In genomic region chr5:107868905-107869424, GRCm38 (mm10) we compare ENCODE assay signal across 8 mouse cellular contexts. TPM values are rescaled to one million over a fixed set of nuclear protein-coding genes. Genes with fewer than 3 reads are reported as not detected.
DNase-seq lines count a peak whose midpoint lies in the region; TF ChIP-seq lines count a peak whose summit lies in the region.

No protein-coding gene starts in this region.

- TF ChIP-seq CTCF in cortical plate, adult 2 months (IDR thresholded peaks at IDR 0.05; ENCODE audit: extremely low read depth, insufficient read depth, low read length), result no peak
- peak; percentile 17; the same call in 1 of the 2 replicates for TF ChIP-seq CTCF in left cerebral cortex, adult 2 months (IDR thresholded peaks at IDR 0.05)

- H3K4me1 ChIP-seq in cortical plate, adult 2 months (ENCODE audit: control insufficient read depth, insufficient read depth, low read length), result peaks cover 4% of the 10 kb centered on the region

- H3K27ac ChIP-seq in cortical plate, adult 2 months (ENCODE audit: insufficient read depth, low read length), result peak overlapping the region; percentile 76
- H3K27ac ChIP-seq in left cerebral cortex, adult 2 months, result peak overlapping the region; percentile 78
- H3K27ac ChIP-seq in macrophage, result peak overlapping the region; percentile 64

- peak; percentile 47; the same call in 1 of the 2 replicates for TF ChIP-seq POLR2A in cortical plate, adult 2 months (IDR thresholded peaks at IDR 0.05; ENCODE audit: extremely low read depth, insufficient read depth, low read length)

- no peaks in the 10 kb centered on the region for H3K36me3 ChIP-seq in macrophage (ENCODE audit: inconsistent target)

- peak; percentile 90 for DNase-seq in adipocyte (ENCODE audit: low spot score)
- peak; percentile 80 to 88 for DNase-seq in gastrocnemius, adult 8-10 months (ENCODE audit: low spot score in 2 of 2)
- peak; percentile 73 for DNase-seq in hindlimb bud, embryonic 11.5 days (ENCODE audit: extremely low spot score, low read depth, low spot score)
- DNase-seq in left cerebral cortex, adult 2 months (ENCODE audit: extremely low spot score in 1 of 2, low spot score in 2 of 2), result peak; percentile 80 to 86
- DNase-seq in right cerebral cortex, adult 18-20 months, result peak; percentile 87
- DNase-seq in urinary bladder, adult 2 months (ENCODE audit: low spot score), result peak; percentile 88

- WGBS in macrophage (ENCODE audit: missing documents), result 0% methylated on average over 43 of the region's 58 CpGs

- peaks cover 38% of the 10 kb centered on the region for H3K79me2 ChIP-seq in macrophage (ENCODE audit: inconsistent target)

- peak overlapping the region; percentile 81 for H3K4me3 ChIP-seq in cortical plate, adult 2 months (ENCODE audit: insufficient read depth, low read length)
- peak overlapping the region; percentile 64 for H3K4me3 ChIP-seq in left cerebral cortex, adult 2 months
- H3K4me3 ChIP-seq in macrophage (ENCODE audit: inconsistent target), result peak overlapping the region; percentile 28; the same call in 1 of the 2 replicates

- intact Hi-C loops in left cerebral cortex, adult 2 months (cut with DNase I), result loop anchor here (1.0 to 5.0 kb wide), 2 partner anchors 31 to 67 kb away; partner anchors contain the start of gene Rpl5

RNA-seq across cellular contexts. Expression of gene Evi5, which starts 5.9 kb away (rescaled TPM):
- polyA plus RNA-seq in cortical plate, adult 2 months (2012; rRNA removed), result 56.9 and 64.6 TPM in 2 replicates
- total RNA-seq in gastrocnemius, adult 8-10 months (2022), result 10 to 100 TPM; 16.1 to 19.3 (median 17.6) TPM
- total RNA-seq in left cerebral cortex, adult 2 months (2021), result 10 to 100 TPM; 85.7 to 88.7 TPM
- total RNA-seq in macrophage (2018; cell fraction: chromatin; rRNA removed), result 100 to 1,000 TPM in 16 of 26 experiments, 10 to 100 TPM in 10; 47.5 to 159 (median 113) TPM
- 10 to 100 TPM; 20.1 to 37.4 (median 29.4) TPM for total RNA-seq in macrophage (2018; cell fraction: cytosol; rRNA removed)
- total RNA-seq in macrophage (2018; cell fraction: nucleus; rRNA removed), result 100 to 1,000 TPM in 1 of 26 experiments, 10 to 100 TPM in 25; 29.2 to 107 (median 51.8) TPM
- polyA plus RNA-seq in macrophage (2018), result 16.3 to 20.2 TPM (median 19.8 TPM) in 3 replicates
- 22.4 and 25.8 TPM in 2 replicates for polyA plus RNA-seq in urinary bladder, adult 2 months (2012; rRNA removed)

RNA-seq across cellular contexts. Expression of gene Rpl5, which starts 31.3 kb away (rescaled TPM):
- 82.5 and 92.9 TPM in 2 replicates for polyA plus RNA-seq in cortical plate, adult 2 months (2012; rRNA removed)
- 10 to 100 TPM; 33.4 to 46.0 (median 39.4) TPM for total RNA-seq in gastrocnemius, adult 8-10 months (2022)
- 10 to 100 TPM; 53.8 to 61.6 TPM for total RNA-seq in left cerebral cortex, adult 2 months (2021)
- 100 to 1,000 TPM in 22 of 26 experiments, 10 to 100 TPM in 4; 61.3 to 252 (median 196) TPM for total RNA-seq in macrophage (2018; cell fraction: chromatin; rRNA removed)
- total RNA-seq in macrophage (2018; cell fraction: cytosol; rRNA removed), result 100 to 1,000 TPM in 6 of 26 experiments, 10 to 100 TPM in 20; 40.6 to 144 (median 77.4) TPM
- total RNA-seq in macrophage (2018; cell fraction: nucleus; rRNA removed), result 100 to 1,000 TPM in 20 of 26 experiments, 10 to 100 TPM in 6; 55.5 to 262 (median 129) TPM
- 176 to 189 TPM (median 181 TPM) in 3 replicates for polyA plus RNA-seq in macrophage (2018)
- 155 and 183 TPM in 2 replicates for polyA plus RNA-seq in urinary bladder, adult 2 months (2012; rRNA removed)

RNA-seq across cellular contexts. Expression of gene Ube2d2b, which starts 39.1 kb away (rescaled TPM):
- polyA plus RNA-seq in cortical plate, adult 2 months (2012; rRNA removed), result not detected in 2 replicates
- total RNA-seq in gastrocnemius, adult 8-10 months (2022), result not detected
- not detected for total RNA-seq in left cerebral cortex, adult 2 months (2021)
- not detected for total RNA-seq in macrophage (2018; cell fraction: chromatin; rRNA removed)
- total RNA-seq in macrophage (2018; cell fraction: cytosol; rRNA removed), result not detected
- total RNA-seq in macrophage (2018; cell fraction: nucleus; rRNA removed), result not detected
- not detected in 3 replicates for polyA plus RNA-seq in macrophage (2018)
- polyA plus RNA-seq in urinary bladder, adult 2 months (2012; rRNA removed), result not detected in 2 replicates

Comparison
In these comparisons a context has a peak if more than half of its experiments do, and no peak if none do; other contexts are left out.
1. Peak in every context shown above with its lines: DNase-seq, H3K4me3 ChIP-seq and H3K27ac ChIP-seq.
2. H3K4me3 ChIP-seq: peak in every context shown above with its lines; median percentile 81 in cortical plate, adult 2 months; 64 in left cerebral cortex, adult 2 months; 28 in macrophage.